Mouse (Mus musculus) stomach, postnatal 0 days (tissue): ENCODE measurements around the gene Jak2. TPM values are rescaled to one million over a fixed set of nuclear protein-coding genes. Genes with fewer than 3 reads are reported as not detected.

ENCODE experiments used
- ATAC-seq: fragments of 200-750 bp; cut with Nextera tagmentation; 2 replicates; pipeline ENCODE4 v1.8.0; 2017; ENCODE audit not compliant: low FRiP score, low TSS enrichment
- DNase-seq: peaks from one replicate; pipeline ENCODE4 v3.0.0-alpha.2; 2016; ENCODE audit warnings: low spot score
- H3K27ac ChIP-seq: fragments of 300-500 bp; sonication (generic); replicated peaks from 2 replicates; pipeline ENCODE4 v1.5.1; 2014; ENCODE audit warnings: mild to moderate bottlenecking, control low read depth
- H3K27me3 ChIP-seq: fragments of 300-500 bp; sonication (generic); 2 replicates; pipeline ENCODE4 v1.6.1; 2014; ENCODE audit warnings: low read length; ENCODE audit not compliant: control insufficient read depth, insufficient read depth
- H3K36me3 ChIP-seq: fragments of 300-500 bp; sonication (generic); 2 replicates; pipeline ENCODE4 v1.6.1; 2014; ENCODE audit warnings: low read length, mixed read lengths; ENCODE audit not compliant: control insufficient read depth, insufficient read depth
- H3K4me1 ChIP-seq: fragments of 300-500 bp; sonication (generic); replicated peaks from 2 replicates; pipeline ENCODE4 v1.6.1; 2014; ENCODE audit warnings: antibody characterized with exemption; ENCODE audit not compliant: control insufficient read depth, insufficient read depth
- H3K4me2 ChIP-seq: fragments of 300-500 bp; sonication (generic); replicated peaks from 2 replicates; pipeline ENCODE4 v1.6.1; 2014; ENCODE audit warnings: low read depth, mild to moderate bottlenecking, control low read depth, moderate library complexity
- H3K4me3 ChIP-seq: fragments of 300-500 bp; sonication (generic); 2 replicates; pipeline ENCODE4 v1.5.1; 2014; ENCODE audit warnings: low read depth, low read length, control low read depth
- H3K9ac ChIP-seq: fragments of 300-500 bp; sonication (generic); 2 replicates; pipeline ENCODE4 v1.6.1; 2014; ENCODE audit warnings: mild to moderate bottlenecking, low read length, control low read depth, mixed read lengths
- H3K9me3 ChIP-seq: fragments of 300-500 bp; sonication (generic); 2 replicates; pipeline ENCODE4 v1.6.1; 2016; ENCODE audit warnings: low read length; ENCODE audit not compliant: control insufficient read depth
- CTCF ChIP-seq: IDR thresholded peaks from 2 replicates; pipeline ENCODE4 v1.5.1; 2016; ENCODE audit warnings: antibody characterized with exemption, low read depth, mild to moderate bottlenecking, moderate library complexity
- EP300 ChIP-seq: optimal IDR thresholded peaks from 2 replicates; pipeline ENCODE3; 2016; ENCODE audit warnings: antibody characterized with exemption
- WGBS: fragments of 180-500 bp; shearing (Covaris S2); extraction: QIAGEN DNeasy Blood & Tissue Kit; methylation state at CpG from one replicate; pipeline ENCODE4 v1.1.7; 2014; 5-methylcytosine and 5-hydroxymethylcytosine counted together
- polyA plus RNA-seq: library from polyadenylated mRNA; unstranded; fragments of >200 nt; fragmentation: Nextera tagmentation; extraction: Ambion mirVana; gene quantifications from 2 replicates; pipeline ENCODE4 v1.2.1, GENCODE M21; 2015

Jak2 gene
- polyA plus RNA-seq, 1 experiment from 2014 or later: 6.8 TPM

GRCm38 (mm10) chr19:29270226-29270625 lies 18.6 kb downstream of the Jak2 start:
- Histone ChIP-seq H3K4me3 (no peak overlapping the region), H3K36me3 (no peaks in the 10 kb centered on the region), H3K27me3 (no peaks in the 10 kb centered on the region), H3K9ac (no peak overlapping the region), H3K4me1 (no peaks in the 10 kb centered on the region; the same call in 1 of the 2 replicates), H3K27ac (no peak overlapping the region), H3K9me3 (no peaks in the 10 kb centered on the region), H3K4me2 (no peak overlapping the region)
- WGBS: 47% methylated on average over 6 of the region's 6 CpGs
- ATAC-seq (no peak), DNase-seq (no peak)
- peak; percentile 32 for TF ChIP-seq CTCF
- no peak for TF ChIP-seq EP300

DNA sequence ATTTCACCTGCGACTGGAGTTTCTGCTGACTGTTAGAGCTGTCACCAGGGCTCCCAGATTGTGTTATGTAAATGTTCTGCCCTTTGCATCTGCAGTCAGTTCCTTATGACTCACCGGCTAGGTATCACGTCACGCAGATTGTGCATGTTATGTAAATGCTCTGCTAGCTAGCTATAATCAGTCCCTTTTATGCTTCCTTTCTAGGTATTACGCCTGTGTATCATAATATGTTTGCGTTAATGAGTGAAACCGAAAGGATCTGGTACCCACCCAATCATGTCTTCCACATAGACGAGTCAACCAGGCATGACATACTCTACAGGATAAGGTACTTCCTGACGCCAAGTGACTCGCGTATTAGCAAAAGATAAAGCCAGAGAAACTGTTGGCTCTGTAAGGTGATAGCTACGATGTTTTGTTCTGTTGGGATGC lies 19.5 kb downstream of the Jak2 start:
- 55% methylated on average over 12 of the region's 12 CpGs for WGBS
- no peak overlapping the region for H3K9ac ChIP-seq
- H3K27ac ChIP-seq: 0 out of 2 replicates have a peak overlapping the region, but pooled peaks have one; percentile 45
- H3K4me1 ChIP-seq: no peaks in the 10 kb centered on the region
- ATAC-seq (peak; percentile 86), DNase-seq (peak; percentile 80)
- H3K4me2 ChIP-seq: no peak overlapping the region; the same call in 1 of the 2 replicates
- H3K9me3 ChIP-seq: no peaks in the 10 kb centered on the region
- 0 out of 2 replicates have a peak, but pooled peaks cover 4% of the 10 kb centered on the region for H3K36me3 ChIP-seq
- no peaks in the 10 kb centered on the region for H3K27me3 ChIP-seq
- H3K4me3 ChIP-seq: no peak overlapping the region
- TF ChIP-seq EP300 (no peak), CTCF (no peak)

DNA sequence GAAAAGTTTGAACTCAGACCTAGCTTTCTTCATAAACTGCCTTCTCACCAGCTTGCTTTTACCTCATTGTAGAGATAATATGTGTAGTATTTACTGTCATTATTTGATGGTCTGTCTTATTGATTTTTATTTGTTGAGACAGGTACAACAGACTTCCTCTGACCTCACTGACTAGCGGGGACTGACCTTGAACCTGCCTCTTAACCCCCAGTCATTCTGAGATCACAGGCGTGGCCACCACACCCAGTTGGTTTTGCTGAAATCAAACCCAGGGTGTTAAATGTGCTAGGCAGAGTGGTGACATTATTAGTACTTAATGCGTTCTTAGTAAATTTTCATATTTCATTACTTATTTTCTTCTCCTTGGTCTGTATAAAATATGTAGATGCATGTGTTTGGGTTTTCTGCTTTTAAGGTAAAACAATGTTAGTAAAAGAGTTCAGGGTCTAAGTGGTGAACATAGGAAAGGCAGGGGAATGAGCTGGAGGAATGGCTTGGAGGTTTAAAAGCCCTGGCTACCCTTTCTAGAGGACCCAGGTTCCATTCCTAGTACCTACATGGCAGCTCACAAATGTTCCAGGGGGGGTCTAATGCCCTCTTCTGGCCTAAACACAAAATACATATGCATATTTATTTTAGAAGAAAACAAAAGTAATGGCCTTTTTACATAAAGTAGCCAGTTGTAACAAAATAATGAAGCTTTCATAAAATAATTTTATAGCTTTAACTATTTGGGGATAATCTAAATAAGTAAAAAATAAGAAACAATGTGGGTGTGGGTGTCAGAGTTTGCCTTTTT lies 20.6 kb downstream of the Jak2 start:
- Histone ChIP-seq H3K27ac (no peak overlapping the region), H3K9me3 (no peaks in the 10 kb centered on the region), H3K4me1 (no peaks in the 10 kb centered on the region), H3K9ac (no peak overlapping the region), H3K4me2 (no peak overlapping the region), H3K36me3 (peaks cover 7% of the 10 kb centered on the region; the same call in 1 of the 2 replicates), H3K27me3 (no peaks in the 10 kb centered on the region), H3K4me3 (no peak overlapping the region)
- no peak for DNase-seq
- ATAC-seq: no peak
- no peak for TF ChIP-seq EP300
- peak; percentile 38 for TF ChIP-seq CTCF
- WGBS: 85% methylated on average over 3 of the region's 3 CpGs

- TF ChIP-seq CTCF: no peak
- TF ChIP-seq EP300: no peak
- no peaks in the 10 kb centered on the region for H3K4me1 ChIP-seq
- no peak overlapping the region for H3K4me2 ChIP-seq
- DNase-seq (no peak), ATAC-seq (no peak)
- no peaks in the 10 kb centered on the region for H3K9me3 ChIP-seq
- H3K36me3 ChIP-seq: peaks cover 13% of the 10 kb centered on the region; the same call in 1 of the 2 replicates
- no peak overlapping the region for H3K4me3 ChIP-seq
- 97% methylated on average over 4 of the region's 4 CpGs for WGBS
- H3K9ac ChIP-seq: no peak overlapping the region
- H3K27ac ChIP-seq: no peak overlapping the region
- H3K27me3 ChIP-seq: no peaks in the 10 kb centered on the region
Observed at GRCm38 (mm10) chr19:29276414-29276813, 24.8 kb downstream of the Jak2 start.

GRCm38 (mm10) chr19:29278944-29279587 lies 27.4 kb downstream of the Jak2 start:
- no peak overlapping the region for H3K4me3 ChIP-seq
- no peak overlapping the region for H3K27ac ChIP-seq
- no peak overlapping the region for H3K4me2 ChIP-seq
- no peaks in the 10 kb centered on the region for H3K27me3 ChIP-seq
- TF ChIP-seq EP300 (no peak), CTCF (no peak)
- 86% methylated on average over 6 of the region's 6 CpGs for WGBS
- no peaks in the 10 kb centered on the region for H3K4me1 ChIP-seq
- H3K36me3 ChIP-seq: peaks cover 13% of the 10 kb centered on the region; the same call in 1 of the 2 replicates
- no peak overlapping the region for H3K9ac ChIP-seq
- DNase-seq: no peak
- H3K9me3 ChIP-seq: no peaks in the 10 kb centered on the region
- ATAC-seq: no peak

DNA sequence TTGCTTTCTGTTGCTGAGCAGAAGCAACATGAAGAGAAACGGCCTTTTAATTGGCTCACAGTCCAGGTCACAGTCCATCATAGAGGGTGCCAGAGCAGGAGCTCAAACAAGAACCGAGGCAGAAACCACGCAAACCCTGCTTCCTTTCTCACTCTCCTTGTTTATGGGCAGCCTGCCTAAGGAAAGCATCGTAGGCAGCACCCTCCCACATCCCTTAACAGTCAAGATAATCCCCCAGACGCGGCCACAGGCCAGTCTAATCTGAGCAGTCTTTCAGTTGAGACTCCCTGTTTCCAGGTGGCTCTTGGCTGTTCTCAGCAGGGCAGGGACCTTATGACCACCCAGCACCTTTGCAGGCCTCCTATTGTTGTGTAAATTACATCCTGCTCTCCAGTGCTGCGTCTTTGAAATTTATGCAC lies 33.8 kb downstream of the Jak2 start:
- H3K9me3 ChIP-seq: no peaks in the 10 kb centered on the region
- no peaks in the 10 kb centered on the region for H3K4me1 ChIP-seq
- H3K27ac ChIP-seq: no peak overlapping the region
- ATAC-seq (no peak), DNase-seq (no peak)
- WGBS: 46% methylated on average over 7 of the region's 7 CpGs
- H3K4me3 ChIP-seq: no peak overlapping the region
- H3K27me3 ChIP-seq: no peaks in the 10 kb centered on the region
- TF ChIP-seq CTCF (no peak), EP300 (no peak)
- H3K9ac ChIP-seq: no peak overlapping the region
- no peak overlapping the region for H3K4me2 ChIP-seq
- H3K36me3 ChIP-seq: peaks cover 12% of the 10 kb centered on the region
